Mouse (Mus musculus) lung, postnatal 0 days (tissue): ENCODE data around the gene Dnmt3b.

Source experiments
- CTCF ChIP-seq: IDR thresholded peaks from 2 replicates; pipeline ENCODE4 v1.5.1; 2016; ENCODE audit warnings: antibody characterized with exemption, mild to moderate bottlenecking
- EP300 ChIP-seq: IDR thresholded peaks from 2 replicates; pipeline ENCODE4 v1.6.1; 2016; ENCODE audit warnings: antibody characterized with exemption, mild to moderate bottlenecking, control low read depth

DNA sequence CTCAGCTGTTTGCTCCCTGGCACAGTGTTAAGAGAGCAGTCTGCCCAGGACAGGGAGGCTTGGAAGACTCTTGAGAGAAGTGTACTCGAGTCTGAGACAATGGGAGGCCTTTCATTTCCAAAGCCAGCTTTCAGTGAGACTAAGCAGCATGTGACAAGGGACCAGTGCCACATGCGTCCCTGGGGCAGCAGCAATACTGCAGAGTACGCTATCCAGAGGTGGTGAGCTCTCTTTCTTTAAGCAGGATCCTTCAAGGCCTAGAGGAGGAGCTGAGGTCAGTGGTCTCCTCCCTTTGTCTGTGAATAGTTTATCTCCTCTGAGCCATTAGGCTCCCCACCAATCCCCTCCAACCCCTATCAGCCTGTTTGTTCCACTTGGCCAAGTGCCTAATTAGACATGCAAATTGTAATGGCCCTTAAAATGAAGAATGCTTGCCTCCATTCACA lies 63.4 kb downstream of the Dnmt3b start:
- TF ChIP-seq CTCF (no peak), EP300 (0 out of 2 replicates have a peak, but pooled peaks have one; percentile 14)
